Mouse (Mus musculus) limb, embryonic 11.5 days (tissue): ENCODE measurements at regions not wholly inside any gene's neighbourhood (a gene's known extent, or its start where the extent isn't known, plus 50 kb on each side); places are given as distances from the start of the nearest gene placed in this dataset.

Experiments
- ATAC-seq: fragments of 200-750 bp; cut with Nextera tagmentation; 2 replicates; pipeline ENCODE4 v1.8.0; 2017; ENCODE audit warnings: low read depth; ENCODE audit not compliant: insufficient number of reproducible peaks, low FRiP score, low TSS enrichment
- DNase-seq: peaks from one replicate; pipeline ENCODE4 v3.0.0-alpha.2; 2015; ENCODE audit warnings: low spot score
- H3K27ac ChIP-seq: fragments of 300-500 bp; sonication (generic); replicated peaks from 2 replicates; pipeline ENCODE4 v1.5.1; 2014; ENCODE audit warnings: low read depth, mild to moderate bottlenecking, low read length
- H3K27me3 ChIP-seq: fragments of 300-500 bp; sonication (generic); 2 replicates; pipeline ENCODE4 v1.6.1; 2014; ENCODE audit warnings: mild to moderate bottlenecking, low read length, mixed read lengths; ENCODE audit not compliant: control insufficient read depth, insufficient read depth
- H3K36me3 ChIP-seq: fragments of 300-500 bp; sonication (generic); 2 replicates; pipeline ENCODE4 v1.6.1; 2014; ENCODE audit warnings: mild to moderate bottlenecking, low read length, moderate library complexity, mixed read lengths; ENCODE audit not compliant: control insufficient read depth, insufficient read depth
- H3K4me1 ChIP-seq: fragments of 300-500 bp; sonication (generic); 2 replicates; pipeline ENCODE4 v1.6.1; 2014; ENCODE audit warnings: low read length, mixed read lengths; ENCODE audit not compliant: control insufficient read depth, insufficient read depth
- H3K4me2 ChIP-seq: fragments of 300-500 bp; sonication (generic); 2 replicates; pipeline ENCODE4 v1.6.1; 2014; ENCODE audit warnings: low read depth, mild to moderate bottlenecking, moderate library complexity; ENCODE audit not compliant: severe bottlenecking
- H3K4me3 ChIP-seq: fragments of 300-500 bp; sonication (generic); 2 replicates; pipeline ENCODE4 v1.5.1; 2014; ENCODE audit warnings: low read depth, low read length
- H3K9ac ChIP-seq: fragments of 300-500 bp; sonication (generic); 2 replicates; pipeline ENCODE4 v1.6.1; 2014; ENCODE audit warnings: mild to moderate bottlenecking, low read length
- H3K9me3 ChIP-seq: fragments of 300-500 bp; sonication (generic); 2 replicates; pipeline ENCODE4 v1.6.1; 2016; ENCODE audit warnings: low read length; ENCODE audit not compliant: control insufficient read depth
- WGBS: fragments of 180-500 bp; shearing (Covaris S2); extraction: QIAGEN DNeasy Blood & Tissue Kit; methylation state at CpG from one replicate; pipeline ENCODE4 v1.1.7; 2014; 5-methylcytosine and 5-hydroxymethylcytosine counted together

DNA sequence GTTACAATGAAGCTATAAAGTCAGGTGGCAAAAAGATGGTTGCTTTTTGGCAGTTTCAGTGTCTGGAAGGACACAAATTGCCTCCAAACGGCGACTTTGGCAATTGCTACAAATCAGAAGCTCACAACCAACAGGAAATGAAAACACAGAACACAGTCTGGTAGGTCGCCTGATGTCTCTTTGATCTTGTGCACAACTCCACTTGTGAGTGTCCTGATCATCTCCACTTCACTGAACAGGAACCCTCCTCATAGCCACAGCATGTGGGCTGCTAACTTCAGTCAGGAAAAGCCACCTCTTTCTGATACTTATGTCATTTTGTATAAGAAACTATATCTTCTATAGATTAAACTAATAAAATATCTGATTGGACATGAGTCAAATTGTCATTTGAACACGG is 544.2 kb upstream of the Hsf2 start:
- ATAC-seq: no peak
- no peaks in the 10 kb centered on the region for H3K27me3 ChIP-seq
- H3K4me2 ChIP-seq: no peak overlapping the region
- H3K9me3 ChIP-seq: no peaks in the 10 kb centered on the region
- H3K27ac ChIP-seq: no peak overlapping the region
- H3K9ac ChIP-seq: no peak overlapping the region
- no peak for DNase-seq
- no peaks in the 10 kb centered on the region for H3K36me3 ChIP-seq
- WGBS: 32% methylated on average over 4 of the region's 4 CpGs
- no peak overlapping the region for H3K4me3 ChIP-seq
- no peaks in the 10 kb centered on the region for H3K4me1 ChIP-seq

DNA sequence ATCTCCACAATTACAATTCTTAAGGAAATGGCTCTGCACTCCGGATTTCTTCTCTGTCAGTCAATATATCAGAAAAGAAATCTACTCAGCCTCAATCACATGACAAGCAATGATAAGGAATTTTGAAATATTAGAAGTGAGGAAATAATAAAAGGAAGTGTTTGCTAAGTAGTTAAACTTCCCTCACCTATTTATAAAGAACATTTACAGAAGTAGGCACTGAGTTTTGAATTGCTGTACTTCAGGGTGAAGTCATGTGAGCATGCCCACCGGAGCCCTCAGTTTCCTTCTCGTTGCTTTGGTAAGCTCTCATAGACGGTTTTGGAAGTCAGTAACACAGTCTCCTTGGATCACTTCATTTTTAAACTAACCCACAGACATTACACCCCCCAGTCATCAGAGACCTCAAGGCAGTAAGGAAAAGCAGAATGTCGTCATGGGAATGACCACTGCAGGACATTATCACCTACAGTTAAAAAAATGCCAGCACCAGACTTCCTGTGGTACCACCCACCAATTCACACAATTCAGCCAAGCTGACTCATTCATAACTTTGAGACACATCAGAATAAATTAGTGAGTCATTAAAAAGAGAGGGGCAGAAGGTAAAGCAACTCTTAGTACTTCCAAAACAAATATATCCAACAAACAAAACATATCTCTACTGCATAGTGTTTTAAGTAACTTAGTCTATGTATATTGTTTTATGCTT is 541.6 kb upstream of the Hsf2 start:
- no peaks in the 10 kb centered on the region for H3K9me3 ChIP-seq
- no peaks in the 10 kb centered on the region for H3K27me3 ChIP-seq
- 72% methylated on average over 5 of the region's 5 CpGs for WGBS
- H3K4me1 ChIP-seq: no peaks in the 10 kb centered on the region
- H3K27ac ChIP-seq: no peak overlapping the region
- H3K4me3 ChIP-seq: no peak overlapping the region
- H3K9ac ChIP-seq: no peak overlapping the region
- H3K4me2 ChIP-seq: no peak overlapping the region
- H3K36me3 ChIP-seq: no peaks in the 10 kb centered on the region
- DNase-seq: no peak
- ATAC-seq: no peak

DNA sequence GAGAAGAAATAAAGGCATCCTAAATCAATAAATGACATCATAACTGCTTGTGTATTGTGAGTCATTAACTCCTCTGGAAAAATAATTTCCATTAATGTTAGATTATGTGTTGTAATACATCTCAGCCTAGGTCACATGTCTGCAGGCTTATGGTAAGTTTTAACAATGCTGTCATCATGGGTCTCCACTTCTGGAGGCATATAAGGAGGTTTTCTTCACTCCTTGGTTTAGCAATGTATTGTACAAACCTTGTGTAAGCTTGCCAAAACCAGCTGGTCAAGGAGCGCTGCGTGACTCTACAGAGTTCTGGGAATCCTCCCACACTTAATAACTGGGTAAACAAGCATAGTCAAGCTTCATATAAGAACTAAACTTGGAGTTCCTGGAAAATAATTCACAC is 529.5 kb upstream of the Hsf2 start:
- WGBS: 88% methylated on average over 2 of the region's 2 CpGs
- no peaks in the 10 kb centered on the region for H3K4me1 ChIP-seq
- ATAC-seq (no peak), DNase-seq (no peak)
- H3K27ac ChIP-seq: no peak overlapping the region
- H3K9me3 ChIP-seq: no peaks in the 10 kb centered on the region
- H3K4me3 ChIP-seq: no peak overlapping the region
- H3K9ac ChIP-seq: no peak overlapping the region
- H3K36me3 ChIP-seq: no peaks in the 10 kb centered on the region
- no peaks in the 10 kb centered on the region for H3K27me3 ChIP-seq
- no peak overlapping the region for H3K4me2 ChIP-seq

DNA sequence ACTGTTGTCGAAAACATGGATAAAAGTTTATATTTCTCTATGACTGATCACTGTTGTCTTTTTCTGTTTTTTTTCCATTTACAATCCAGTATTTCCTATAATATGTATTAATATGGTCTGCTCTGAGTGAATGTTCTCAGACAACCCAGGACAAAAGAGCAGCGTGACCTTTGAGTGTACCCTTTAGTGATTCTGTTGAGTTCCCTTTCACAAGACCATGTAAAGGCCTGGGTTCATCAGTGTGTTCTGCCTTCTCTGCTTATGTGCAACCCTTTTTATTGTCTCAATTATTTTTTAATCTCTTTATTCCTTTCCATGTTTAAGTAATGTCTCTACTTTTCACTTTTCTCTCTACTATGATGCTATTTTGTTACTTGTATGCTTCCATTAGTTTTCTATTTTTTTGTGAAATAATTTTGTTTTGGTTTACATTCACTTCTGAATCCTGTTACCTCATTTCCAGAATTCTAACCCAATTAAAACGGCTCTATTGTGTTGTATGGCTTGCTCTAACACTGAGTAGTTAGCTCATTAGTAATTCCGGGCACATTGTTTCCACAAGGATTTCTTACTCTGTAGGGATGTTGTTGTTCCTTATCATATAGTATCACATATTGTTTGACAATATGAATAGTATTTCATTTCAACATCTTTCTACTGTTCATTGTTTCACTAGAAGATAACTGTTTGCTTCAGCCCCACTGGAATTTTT is 523.9 kb upstream of the Hsf2 start:
- no peak overlapping the region for H3K27ac ChIP-seq
- no peak for ATAC-seq
- DNase-seq: no peak
- H3K27me3 ChIP-seq: no peaks in the 10 kb centered on the region
- 85% methylated on average over 4 of the region's 4 CpGs for WGBS
- H3K9me3 ChIP-seq: no peaks in the 10 kb centered on the region
- H3K36me3 ChIP-seq: no peaks in the 10 kb centered on the region
- H3K4me1 ChIP-seq: no peaks in the 10 kb centered on the region
- no peak overlapping the region for H3K4me2 ChIP-seq
- H3K4me3 ChIP-seq: no peak overlapping the region
- no peak overlapping the region for H3K9ac ChIP-seq

DNA sequence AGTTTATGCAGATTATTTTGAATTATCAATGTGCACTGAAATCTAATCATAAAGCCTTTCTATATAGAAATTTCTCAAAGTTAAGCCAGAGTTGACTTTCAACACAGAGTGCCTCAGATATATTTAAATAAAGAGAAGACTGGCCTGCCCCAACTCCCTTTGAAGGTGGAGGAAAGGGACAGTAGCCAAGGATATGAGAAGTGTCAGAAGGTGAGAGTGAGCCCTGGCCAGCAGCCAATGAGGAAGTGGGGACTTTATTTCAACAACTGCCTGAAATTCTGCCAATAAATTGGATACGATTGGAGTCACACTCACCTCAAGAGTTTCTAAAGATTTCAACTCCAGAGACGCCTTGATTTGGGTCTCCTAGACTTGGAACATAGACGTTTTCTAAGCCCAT is 523.0 kb upstream of the Hsf2 start:
- Histone ChIP-seq H3K4me1 (no peaks in the 10 kb centered on the region), H3K9ac (no peak overlapping the region), H3K27me3 (no peaks in the 10 kb centered on the region), H3K4me2 (no peak overlapping the region), H3K36me3 (no peaks in the 10 kb centered on the region), H3K9me3 (no peaks in the 10 kb centered on the region), H3K27ac (no peak overlapping the region), H3K4me3 (no peak overlapping the region)
- WGBS: 71% methylated on average over 3 of the region's 3 CpGs
- DNase-seq: no peak
- no peak for ATAC-seq

DNA sequence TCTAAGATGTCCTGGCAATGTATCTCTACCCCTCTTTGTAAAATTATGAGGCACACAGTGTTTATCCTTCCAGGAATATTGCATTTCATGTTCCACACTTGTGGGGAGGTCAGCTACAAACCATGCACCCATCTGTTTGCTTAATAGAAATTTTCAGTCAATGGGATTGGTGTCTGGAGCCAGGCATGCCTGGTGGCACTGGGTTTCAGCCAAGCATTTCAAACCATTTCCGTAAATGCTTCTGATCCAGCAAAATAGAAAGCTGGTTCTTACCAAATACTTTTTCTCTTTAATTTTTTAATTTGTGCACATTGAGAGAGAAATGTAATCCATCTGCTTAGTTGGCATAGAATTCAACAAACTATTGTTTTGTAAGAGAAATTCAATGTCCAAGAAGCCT is 517.3 kb upstream of the Hsf2 start:
- WGBS: 96% methylated on average over 1 of the region's 1 CpGs
- Histone ChIP-seq H3K4me1 (no peaks in the 10 kb centered on the region), H3K4me2 (no peak overlapping the region), H3K27ac (no peak overlapping the region), H3K27me3 (no peaks in the 10 kb centered on the region), H3K9ac (no peak overlapping the region), H3K9me3 (no peaks in the 10 kb centered on the region), H3K4me3 (no peak overlapping the region), H3K36me3 (no peaks in the 10 kb centered on the region)
- ATAC-seq: no peak
- DNase-seq: no peak

DNA sequence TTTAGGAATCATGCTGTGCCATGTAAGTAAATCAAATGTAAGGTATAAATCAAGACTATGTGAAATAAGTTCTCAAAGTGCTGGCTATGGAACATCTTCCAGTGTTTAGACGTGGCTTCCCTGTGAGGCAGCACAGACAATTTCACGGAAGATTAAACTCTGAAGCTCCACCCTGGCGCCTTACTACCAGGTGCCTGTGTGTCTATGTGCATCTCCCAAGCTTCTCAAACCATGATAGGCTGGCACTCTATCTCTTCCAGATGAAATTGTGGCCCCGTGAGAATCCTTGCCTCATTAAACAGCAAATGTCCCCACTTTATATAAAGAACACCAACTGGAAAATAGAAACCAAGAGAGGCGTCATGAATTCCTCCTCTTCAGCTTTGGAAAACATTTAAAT is 511.4 kb upstream of the Hsf2 start:
- Histone ChIP-seq H3K4me3 (no peak overlapping the region), H3K27me3 (no peaks in the 10 kb centered on the region), H3K9me3 (no peaks in the 10 kb centered on the region), H3K9ac (no peak overlapping the region), H3K4me2 (no peak overlapping the region), H3K27ac (no peak overlapping the region), H3K4me1 (no peaks in the 10 kb centered on the region), H3K36me3 (no peaks in the 10 kb centered on the region)
- 86% methylated on average over 5 of the region's 5 CpGs for WGBS
- DNase-seq (no peak), ATAC-seq (no peak)

DNA sequence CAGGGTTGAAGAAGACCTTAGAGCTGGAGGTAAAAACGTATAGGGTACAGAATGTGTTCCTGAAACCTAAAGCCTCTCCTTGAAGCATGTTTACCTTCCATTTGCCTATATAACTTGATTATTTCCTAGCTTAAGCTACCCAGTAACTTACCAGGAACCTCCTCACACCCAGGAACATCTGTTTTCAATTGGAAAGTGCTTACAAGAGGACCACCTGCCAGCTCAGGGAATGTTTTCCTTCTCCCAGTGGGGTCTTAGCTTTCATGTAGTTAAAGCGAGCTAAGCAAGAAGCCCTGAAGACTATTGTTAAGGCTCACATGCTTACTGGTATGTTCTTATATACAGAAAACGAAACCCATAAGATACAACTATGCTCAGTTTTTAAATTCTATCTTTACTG is 506.6 kb upstream of the Hsf2 start:
- ATAC-seq (peak; percentile 92; the same call in 1 of the 2 replicates), DNase-seq (peak; percentile 67)
- Histone ChIP-seq H3K9ac (no peak overlapping the region), H3K4me1 (peaks cover 12% of the 10 kb centered on the region), H3K4me3 (no peak overlapping the region), H3K36me3 (no peaks in the 10 kb centered on the region), H3K9me3 (no peaks in the 10 kb centered on the region), H3K27ac (no peak overlapping the region), H3K27me3 (no peaks in the 10 kb centered on the region), H3K4me2 (no peak overlapping the region)
- WGBS: 12% methylated on average over 3 of the region's 3 CpGs
